Mouse (Mus musculus): Measurements from ENCODE around the gene Hist2h2aa2. TPM values are rescaled to one million over a fixed set of nuclear protein-coding genes. Genes with fewer than 3 reads are reported as not detected.
"Not testable (repeated sequence)": the region's sequence is repeated elsewhere in the genome, so short reads cannot be mapped to it uniquely, and the experiment has no call there.

Hist2h2aa2 gene
- polyA plus RNA-seq, 1 experiment from 2014 or later = 46.8 TPM

GRCm38 (mm10) chr3:96219661-96220130, 20.4 kb downstream of the Hist2h2aa2 start, which contains the start of the genes Bola1 and Hist2h2ab:
Bola1 (minus strand) TSS chr3:96219709.
Hist2h2ab (plus strand) TSS chr3:96219865.
- Histone ChIP-seq H3K4me2 (replicated peaks) (peak within 1 kb of the TSS; percentile 89), H3K9me3 (ENCODE audit: control insufficient read depth, low read length) (no peaks in the 10 kb centered on the region), H3K4me3 (replicated peaks; ENCODE audit: low read length) (peak within 1 kb of the TSS; percentile 54), H3K27me3 (ENCODE audit: control insufficient read depth, insufficient read depth, low read length) (no peaks in the 10 kb centered on the region), H3K4me1 (replicated peaks; ENCODE audit: control insufficient read depth, insufficient read depth, low read length) (peaks cover 29% of the 10 kb centered on the region), H3K36me3 (replicated peaks; ENCODE audit: control insufficient read depth, insufficient read depth) (no peaks in the 10 kb centered on the region), H3K27ac (peak within 1 kb of the TSS; percentile 96), H3K9ac (peak within 1 kb of the TSS; percentile 78)
- DNase-seq (ENCODE audit: low spot score) (peak; percentile 89), ATAC-seq (ENCODE audit: low FRiP score) (peak; percentile 94)
- WGBS = under 1% methylated on average over 37 of the region's 37 CpGs

GRCm38 (mm10) chr3:96219191-96219641, 20.9 kb downstream of the Hist2h2aa2 start:
- no peaks in the 10 kb centered on the region for H3K9me3 ChIP-seq (ENCODE audit: control insufficient read depth, low read length)
- peak overlapping the region; percentile 96 for H3K27ac ChIP-seq
- H3K4me1 ChIP-seq (replicated peaks; ENCODE audit: control insufficient read depth, insufficient read depth, low read length) = peaks cover 29% of the 10 kb centered on the region
- H3K36me3 ChIP-seq (replicated peaks; ENCODE audit: control insufficient read depth, insufficient read depth) = no peaks in the 10 kb centered on the region
- H3K9ac ChIP-seq = peak overlapping the region; percentile 78
- H3K4me2 ChIP-seq (replicated peaks) = peak overlapping the region; percentile 89
- peak overlapping the region; percentile 54 for H3K4me3 ChIP-seq (replicated peaks; ENCODE audit: low read length)
- DNase-seq (ENCODE audit: low spot score) = no peak
- WGBS = under 1% methylated on average over 12 of the region's 12 CpGs
- H3K27me3 ChIP-seq (ENCODE audit: control insufficient read depth, insufficient read depth, low read length) = no peaks in the 10 kb centered on the region
- ATAC-seq (ENCODE audit: low FRiP score) = peak; percentile 15; the same call in 1 of the 2 replicates

- ATAC-seq (ENCODE audit: low FRiP score) = no peak
- Histone ChIP-seq H3K9me3 (ENCODE audit: control insufficient read depth, low read length) (no peaks in the 10 kb centered on the region), H3K27me3 (ENCODE audit: control insufficient read depth, insufficient read depth, low read length) (no peaks in the 10 kb centered on the region), H3K36me3 (replicated peaks; ENCODE audit: control insufficient read depth, insufficient read depth) (no peaks in the 10 kb centered on the region), H3K27ac (no peak overlapping the region), H3K4me3 (replicated peaks; ENCODE audit: low read length) (no peak overlapping the region), H3K4me2 (replicated peaks) (no peak overlapping the region), H3K9ac (no peak overlapping the region), H3K4me1 (replicated peaks; ENCODE audit: control insufficient read depth, insufficient read depth, low read length) (no peaks in the 10 kb centered on the region)
- WGBS = 23% methylated on average over 15 of the region's 15 CpGs
- DNase-seq (ENCODE audit: low spot score) = no peak
Measured at GRCm38 (mm10) chr3:96209242-96209641, 30.8 kb downstream of the Hist2h2aa2 start.

- 88% methylated on average over 3 of the region's 3 CpGs for WGBS
- Histone ChIP-seq H3K4me3 (replicated peaks; ENCODE audit: low read length) (no peak overlapping the region), H3K4me1 (replicated peaks; ENCODE audit: control insufficient read depth, insufficient read depth, low read length) (no peaks in the 10 kb centered on the region), H3K9me3 (ENCODE audit: control insufficient read depth, low read length) (no peaks in the 10 kb centered on the region), H3K9ac (no peak overlapping the region), H3K4me2 (replicated peaks) (no peak overlapping the region), H3K27me3 (ENCODE audit: control insufficient read depth, insufficient read depth, low read length) (no peaks in the 10 kb centered on the region), H3K27ac (no peak overlapping the region), H3K36me3 (replicated peaks; ENCODE audit: control insufficient read depth, insufficient read depth) (no peaks in the 10 kb centered on the region)
- ATAC-seq (ENCODE audit: low FRiP score) = no peak
- no peak for DNase-seq (ENCODE audit: low spot score)
Measured at GRCm38 (mm10) chr3:96207819-96208218, 32.3 kb downstream of the Hist2h2aa2 start.

- DNase-seq (ENCODE audit: low spot score) (no peak), ATAC-seq (ENCODE audit: low FRiP score) (no peak)
- Histone ChIP-seq H3K9ac (no peak overlapping the region), H3K4me1 (replicated peaks; ENCODE audit: control insufficient read depth, insufficient read depth, low read length) (peaks cover 16% of the 10 kb centered on the region), H3K27ac (no peak overlapping the region), H3K4me3 (replicated peaks; ENCODE audit: low read length) (no peak overlapping the region), H3K27me3 (ENCODE audit: control insufficient read depth, insufficient read depth, low read length) (no peaks in the 10 kb centered on the region), H3K36me3 (replicated peaks; ENCODE audit: control insufficient read depth, insufficient read depth) (peaks cover 1% of the 10 kb centered on the region; the same call in 1 of the 2 replicates), H3K4me2 (replicated peaks) (no peak overlapping the region), H3K9me3 (ENCODE audit: control insufficient read depth, low read length) (no peaks in the 10 kb centered on the region)
- WGBS = 76% methylated on average over 2 of the region's 2 CpGs
Measured at GRCm38 (mm10) chr3:96199731-96200130, 40.3 kb downstream of the Hist2h2aa2 start.

- DNase-seq (ENCODE audit: low spot score); H3K9me3 ChIP-seq (ENCODE audit: control insufficient read depth, low read length); H3K4me3 ChIP-seq (replicated peaks; ENCODE audit: low read length); H3K27me3 ChIP-seq (ENCODE audit: control insufficient read depth, insufficient read depth, low read length); ATAC-seq (ENCODE audit: low FRiP score); H3K27ac ChIP-seq; H3K9ac ChIP-seq: not testable (repeated sequence)
- H3K4me1 ChIP-seq (replicated peaks; ENCODE audit: control insufficient read depth, insufficient read depth, low read length) = peaks cover 16% of the 10 kb centered on the region
- peak overlapping the region; percentile 76 for H3K4me2 ChIP-seq (replicated peaks)
- 41% methylated on average over 6 of the region's 8 CpGs for WGBS
- H3K36me3 ChIP-seq (replicated peaks; ENCODE audit: control insufficient read depth, insufficient read depth) = peaks cover 11% of the 10 kb centered on the region
Measured at GRCm38 (mm10) chr3:96198601-96199251, 41.4 kb downstream of the Hist2h2aa2 start.

GRCm38 (mm10) chr3:96198181-96198580, 41.9 kb downstream of the Hist2h2aa2 start:
- whole genome bisulfite sequencing = 5% methylated on average over 6 of the region's 6 CpGs
- no peaks in the 10 kb centered on the region for H3K27me3 ChIP-seq (ENCODE audit: control insufficient read depth, insufficient read depth, low read length)
- ATAC-seq (ENCODE audit: low FRiP score) (peak; percentile 32; the same call in 1 of the 2 replicates), DNase-seq (ENCODE audit: low spot score) (peak; percentile 60)
- H3K9me3 ChIP-seq (ENCODE audit: control insufficient read depth, low read length) = no peaks in the 10 kb centered on the region
- peaks cover 16% of the 10 kb centered on the region for H3K4me1 ChIP-seq (replicated peaks; ENCODE audit: control insufficient read depth, insufficient read depth, low read length)
- peak overlapping the region; percentile 53 for H3K4me3 ChIP-seq (replicated peaks; ENCODE audit: low read length)
- peak overlapping the region; percentile 81 for H3K9ac ChIP-seq
- peaks cover 17% of the 10 kb centered on the region for H3K36me3 ChIP-seq (replicated peaks; ENCODE audit: control insufficient read depth, insufficient read depth)
- peak overlapping the region; percentile 44; the same call in 1 of the 2 replicates for H3K27ac ChIP-seq
- peak overlapping the region; percentile 76 for H3K4me2 ChIP-seq (replicated peaks)

- WGBS = under 1% methylated on average over 50 of the region's 50 CpGs
- ATAC-seq (ENCODE audit: low FRiP score) (peak; percentile 94), DNase-seq (ENCODE audit: low spot score) (peak; percentile 92)
- Histone ChIP-seq H3K4me2 (replicated peaks) (peak overlapping the region; percentile 76), H3K27ac (peak overlapping the region; percentile 97), H3K36me3 (replicated peaks; ENCODE audit: control insufficient read depth, insufficient read depth) (peaks cover 26% of the 10 kb centered on the region), H3K4me1 (replicated peaks; ENCODE audit: control insufficient read depth, insufficient read depth, low read length) (peaks cover 16% of the 10 kb centered on the region), H3K9me3 (ENCODE audit: control insufficient read depth, low read length) (no peaks in the 10 kb centered on the region), H3K4me3 (replicated peaks; ENCODE audit: low read length) (peak overlapping the region; percentile 53), H3K9ac (peak overlapping the region; percentile 81), H3K27me3 (ENCODE audit: control insufficient read depth, insufficient read depth, low read length) (no peaks in the 10 kb centered on the region)
Measured at GRCm38 (mm10) chr3:96197129-96197749, 42.8 kb downstream of the Hist2h2aa2 start.

GRCm38 (mm10) chr3:96196437-96197128, 43.5 kb downstream of the Hist2h2aa2 start:
- peak; percentile 27 for DNase-seq (ENCODE audit: low spot score)
- Histone ChIP-seq H3K9me3 (ENCODE audit: control insufficient read depth, low read length) (no peaks in the 10 kb centered on the region), H3K4me3 (replicated peaks; ENCODE audit: low read length) (peak overlapping the region; percentile 53), H3K4me2 (replicated peaks) (peak overlapping the region; percentile 76), H3K4me1 (replicated peaks; ENCODE audit: control insufficient read depth, insufficient read depth, low read length) (peaks cover 16% of the 10 kb centered on the region), H3K9ac (peak overlapping the region; percentile 81), H3K27me3 (ENCODE audit: control insufficient read depth, insufficient read depth, low read length) (no peaks in the 10 kb centered on the region), H3K36me3 (replicated peaks; ENCODE audit: control insufficient read depth, insufficient read depth) (peaks cover 33% of the 10 kb centered on the region), H3K27ac (peak overlapping the region; percentile 97)
- 19% methylated on average over 27 of the region's 27 CpGs for WGBS
- ATAC-seq (ENCODE audit: low FRiP score) = peak; percentile 1

All from hindbrain, embryonic 14.5 days (tissue).